In the genomic region with DNA sequence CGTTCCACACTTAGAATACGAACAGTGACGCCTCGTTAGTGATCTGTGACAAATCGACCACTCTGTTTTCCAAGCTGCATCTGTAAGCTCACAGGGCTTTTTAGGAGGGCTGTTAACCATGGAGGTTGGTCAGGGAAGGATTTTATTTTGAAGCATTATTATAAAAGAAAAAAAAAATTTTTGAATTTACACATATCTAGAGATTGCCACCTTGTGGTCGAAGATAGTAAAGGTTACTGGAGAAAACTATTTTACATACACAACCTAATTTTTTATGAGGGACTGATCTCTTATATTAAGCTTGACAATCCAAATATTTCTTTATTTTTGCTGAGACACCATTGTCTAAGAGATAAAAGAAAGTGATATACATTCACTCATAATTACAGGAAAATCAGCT, we compare ENCODE assay signal across 16 mouse cellular contexts.
DNase-seq lines count a peak whose midpoint lies in the region; ATAC-seq and TF ChIP-seq lines count a peak whose summit lies in the region.
"Had no signal": no experiment of that assay in that cellular context is flagged by ENCODE, and none has a peak within 500 bp of the region (broad histone marks: within the 10 kb centered on the region; RNA-seq: fewer than 3 reads in every experiment).

No protein-coding gene starts in this region.

- H3K4me2 ChIP-seq in forebrain, postnatal 0 days (ENCODE audit: low read depth) = peak overlapping the region; percentile 24
- no peak overlapping the region for H3K4me2 ChIP-seq in forebrain, embryonic 11.5 days (ENCODE audit: low read depth, low read length, severe bottlenecking)
- 0 out of 2 replicates have a peak overlapping the region, but pooled peaks have one; percentile 19 for H3K4me2 ChIP-seq in limb, embryonic 13.5 days (replicated peaks)
- H3K4me2 ChIP-seq: embryonic facial prominence, embryonic 12.5 days; heart, embryonic 12.5 days; liver, embryonic 13.5 days had no signal

- WGBS in forebrain, postnatal 0 days = 39% methylated on average over 6 of the region's 6 CpGs
- WGBS in forebrain, embryonic 11.5 days = 55% methylated on average over 6 of the region's 6 CpGs
- WGBS in limb, embryonic 13.5 days = 54% methylated on average over 6 of the region's 6 CpGs
- 79% methylated on average over 6 of the region's 6 CpGs for WGBS in limb, embryonic 10.5 days

- peak; percentile 57 for TF ChIP-seq CTCF in forebrain, postnatal 0 days (IDR thresholded peaks at IDR 0.05; ENCODE audit: low read depth)

- no peak overlapping the region for H3K4me3 ChIP-seq in forebrain, postnatal 0 days (ENCODE audit: low read depth, low read length)
- H3K4me3 ChIP-seq in forebrain, embryonic 11.5 days (ENCODE audit: low read depth, low read length) = no peak overlapping the region
- no peak overlapping the region for H3K4me3 ChIP-seq in limb, embryonic 13.5 days
- H3K4me3 ChIP-seq in limb, embryonic 10.5 days = no peak overlapping the region
- H3K4me3 ChIP-seq: embryonic facial prominence, embryonic 12.5 days; heart, embryonic 12.5 days; liver, embryonic 13.5 days had no signal

- no peaks in the 10 kb centered on the region for H3K9me3 ChIP-seq in forebrain, postnatal 0 days (ENCODE audit: low read length)
- no peaks in the 10 kb centered on the region for H3K9me3 ChIP-seq in forebrain, embryonic 11.5 days (ENCODE audit: control insufficient read depth, low read length)
- no peaks in the 10 kb centered on the region for H3K9me3 ChIP-seq in limb, embryonic 13.5 days
- no peaks in the 10 kb centered on the region for H3K9me3 ChIP-seq in limb, embryonic 10.5 days (replicated peaks)
- H3K9me3 ChIP-seq: embryonic facial prominence, embryonic 12.5 days; heart, embryonic 12.5 days; liver, embryonic 13.5 days had no signal

- no peak for ATAC-seq in forebrain, postnatal 0 days
- ATAC-seq in forebrain, embryonic 11.5 days (replicated peaks; ENCODE audit: low FRiP score) = no peak
- ATAC-seq in limb, embryonic 13.5 days (ENCODE audit: low FRiP score, low read depth) = no peak
- ATAC-seq in CD4-positive, CD25-positive, alpha-beta regulatory T cell, adult 4 months = no peak

- no peaks in the 10 kb centered on the region for H3K4me1 ChIP-seq in forebrain, postnatal 0 days (ENCODE audit: insufficient read depth)
- H3K4me1 ChIP-seq in forebrain, embryonic 11.5 days (replicated peaks; ENCODE audit: control insufficient read depth, insufficient read depth, low read length) = no peaks in the 10 kb centered on the region
- no peaks in the 10 kb centered on the region for H3K4me1 ChIP-seq in limb, embryonic 13.5 days
- H3K4me1 ChIP-seq in limb, embryonic 10.5 days = no peaks in the 10 kb centered on the region
- H3K4me1 ChIP-seq: embryonic facial prominence, embryonic 12.5 days; heart, embryonic 12.5 days; liver, embryonic 13.5 days had no signal

- H3K27ac ChIP-seq in forebrain, postnatal 0 days (ENCODE audit: low read depth, low read length) = no peak overlapping the region
- no peak overlapping the region for H3K27ac ChIP-seq in forebrain, embryonic 11.5 days (ENCODE audit: low read depth, low read length)
- no peak overlapping the region for H3K27ac ChIP-seq in limb, embryonic 13.5 days
- H3K27ac ChIP-seq in limb, embryonic 10.5 days = no peak overlapping the region
- H3K27ac ChIP-seq: embryonic facial prominence, embryonic 12.5 days; liver, embryonic 13.5 days had no signal

- H3K36me3 ChIP-seq in forebrain, postnatal 0 days (ENCODE audit: insufficient read depth) = no peaks in the 10 kb centered on the region
- no peaks in the 10 kb centered on the region for H3K36me3 ChIP-seq in forebrain, embryonic 11.5 days (ENCODE audit: control insufficient read depth, insufficient read depth, low read length)
- H3K36me3 ChIP-seq in limb, embryonic 13.5 days = no peaks in the 10 kb centered on the region
- no peaks in the 10 kb centered on the region for H3K36me3 ChIP-seq in limb, embryonic 10.5 days
- H3K36me3 ChIP-seq: embryonic facial prominence, embryonic 12.5 days; heart, embryonic 12.5 days; liver, embryonic 13.5 days had no signal

- H3K9ac ChIP-seq in forebrain, postnatal 0 days = no peak overlapping the region
- no peak overlapping the region for H3K9ac ChIP-seq in forebrain, embryonic 11.5 days (ENCODE audit: low read length)
- no peak overlapping the region for H3K9ac ChIP-seq in limb, embryonic 13.5 days
- H3K9ac ChIP-seq: embryonic facial prominence, embryonic 12.5 days; heart, embryonic 12.5 days; liver, embryonic 13.5 days had no signal

- DNase-seq in forebrain, postnatal 0 days = peak; percentile 64
- no peak for DNase-seq in forebrain, embryonic 11.5 days (ENCODE audit: low spot score)
- no peak for DNase-seq in limb, embryonic 10.5 days (ENCODE audit: low spot score)
- DNase-seq in Muller cell, postnatal 12 days (ENCODE audit: inconsistent ontology term) = peak; percentile 12
- DNase-seq in mesoderm, embryonic 11.5 days (ENCODE audit: low read depth, low spot score) = peak; percentile 16
- DNase-seq in spleen, adult 12 weeks (ENCODE audit: low spot score) = no peak
- DNase-seq: adrenal gland, postnatal 14 days; cerebellum, adult 11-12 months; kidney, postnatal 25 days; liver, embryonic 13.5 days; right cerebral cortex, adult 18-20 months; thymus, postnatal 36 days had no signal

- H3K27me3 ChIP-seq in forebrain, postnatal 0 days (ENCODE audit: insufficient read depth, low read length) = no peaks in the 10 kb centered on the region
- H3K27me3 ChIP-seq in forebrain, embryonic 11.5 days (ENCODE audit: control insufficient read depth, insufficient read depth, low read length) = no peaks in the 10 kb centered on the region
- H3K27me3 ChIP-seq in limb, embryonic 13.5 days = no peaks in the 10 kb centered on the region
- no peaks in the 10 kb centered on the region for H3K27me3 ChIP-seq in limb, embryonic 10.5 days (ENCODE audit: low read depth, poor library complexity, severe bottlenecking)
- H3K27me3 ChIP-seq: embryonic facial prominence, embryonic 12.5 days; heart, embryonic 12.5 days; liver, embryonic 13.5 days had no signal

Comparison
In these comparisons a context has a peak if more than half of its experiments do, and no peak if none do; other contexts are left out.
1. DNase-seq: peak in forebrain, postnatal 0 days (single experiment), Muller cell, postnatal 12 days (single experiment) and mesoderm, embryonic 11.5 days (single experiment); none in forebrain, embryonic 11.5 days (single experiment), limb, embryonic 10.5 days (single experiment) and spleen, adult 12 weeks (single experiment).